Mouse (Mus musculus): ENCODE measurements around the gene Wfdc8. TPM values are rescaled to one million over a fixed set of nuclear protein-coding genes. Genes with fewer than 3 reads are reported as not detected.

The Wfdc8 gene
- polyA plus RNA-seq, 1 experiment from 2014 or later, result not detected

DNA sequence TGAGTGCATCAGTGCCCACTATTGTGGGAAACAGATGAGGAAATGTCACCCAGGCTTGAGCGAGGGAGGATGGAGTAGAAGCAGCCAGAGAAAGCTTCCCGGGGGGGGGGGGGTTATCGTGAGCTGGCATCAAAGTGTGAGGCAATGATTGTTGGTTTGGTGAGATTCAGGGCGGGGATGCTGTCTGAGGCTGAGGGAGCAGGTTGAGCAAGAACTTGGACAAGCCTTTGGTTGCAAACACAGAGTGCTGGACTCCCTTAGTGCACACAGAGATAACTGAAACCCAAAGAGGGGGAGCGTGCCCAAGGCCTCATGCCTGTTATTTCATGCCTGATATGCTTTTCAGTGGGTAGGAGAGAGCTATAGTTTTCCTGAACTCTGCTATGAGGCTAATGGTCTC is 46.0 kb downstream of the Wfdc8 start:
- Histone ChIP-seq H3K27ac (replicated peaks; ENCODE audit: low read depth, low read length) (no peak overlapping the region), H3K36me3 (ENCODE audit: control insufficient read depth, insufficient read depth, low read length) (no peaks in the 10 kb centered on the region), H3K4me1 (ENCODE audit: control insufficient read depth, insufficient read depth, low read length) (peaks cover 4% of the 10 kb centered on the region; the same call in 1 of the 2 replicates), H3K4me3 (replicated peaks; ENCODE audit: low read depth, low read length) (no peak overlapping the region), H3K4me2 (ENCODE audit: low read length) (no peak overlapping the region), H3K27me3 (ENCODE audit: control insufficient read depth, insufficient read depth, low read length) (peaks cover 10% of the 10 kb centered on the region), H3K9ac (replicated peaks; ENCODE audit: low read length) (no peak overlapping the region), H3K9me3 (ENCODE audit: control insufficient read depth, low read length) (no peaks in the 10 kb centered on the region)
- 93% methylated on average over 5 of the region's 5 CpGs for WGBS
- ATAC-seq (ENCODE audit: low FRiP score, low TSS enrichment) (no peak), DNase-seq (no peak)

DNA sequence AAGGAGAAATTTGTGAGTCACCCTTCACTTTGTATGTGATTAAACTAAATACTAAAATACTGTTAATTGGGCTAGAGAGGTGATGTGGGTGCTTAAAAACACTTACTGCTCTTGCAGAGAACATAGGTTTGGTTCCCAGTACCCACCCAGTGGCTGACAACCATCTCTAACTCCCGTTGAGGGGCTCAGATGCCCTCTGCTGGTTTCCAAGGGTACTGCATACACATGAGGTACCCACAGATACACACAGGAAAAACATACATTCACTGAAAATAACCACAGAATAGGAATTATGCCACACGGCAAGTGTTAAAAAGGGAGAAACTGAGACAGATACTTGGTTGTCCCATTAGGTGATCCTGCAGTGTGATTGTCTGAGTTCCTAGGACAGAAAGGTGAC is 46.4 kb downstream of the Wfdc8 start:
- Histone ChIP-seq H3K4me2 (ENCODE audit: low read length) (no peak overlapping the region), H3K27me3 (ENCODE audit: control insufficient read depth, insufficient read depth, low read length) (peaks cover 13% of the 10 kb centered on the region), H3K27ac (replicated peaks; ENCODE audit: low read depth, low read length) (no peak overlapping the region), H3K36me3 (ENCODE audit: control insufficient read depth, insufficient read depth, low read length) (no peaks in the 10 kb centered on the region), H3K4me1 (ENCODE audit: control insufficient read depth, insufficient read depth, low read length) (peaks cover 4% of the 10 kb centered on the region; the same call in 1 of the 2 replicates), H3K4me3 (replicated peaks; ENCODE audit: low read depth, low read length) (no peak overlapping the region), H3K9me3 (ENCODE audit: control insufficient read depth, low read length) (no peaks in the 10 kb centered on the region), H3K9ac (replicated peaks; ENCODE audit: low read length) (no peak overlapping the region)
- DNase-seq (no peak), ATAC-seq (ENCODE audit: low FRiP score, low TSS enrichment) (no peak)
- 90% methylated on average over 2 of the region's 2 CpGs for WGBS

- peaks cover 13% of the 10 kb centered on the region for H3K27me3 ChIP-seq (ENCODE audit: control insufficient read depth, insufficient read depth, low read length)
- H3K27ac ChIP-seq (replicated peaks; ENCODE audit: low read depth, low read length), result no peak overlapping the region
- peaks cover 4% of the 10 kb centered on the region; the same call in 1 of the 2 replicates for H3K4me1 ChIP-seq (ENCODE audit: control insufficient read depth, insufficient read depth, low read length)
- H3K4me2 ChIP-seq (ENCODE audit: low read length), result no peak overlapping the region
- no peak overlapping the region for H3K4me3 ChIP-seq (replicated peaks; ENCODE audit: low read depth, low read length)
- H3K9ac ChIP-seq (replicated peaks; ENCODE audit: low read length), result no peak overlapping the region
- no peak for ATAC-seq (ENCODE audit: low FRiP score, low TSS enrichment)
- H3K9me3 ChIP-seq (ENCODE audit: control insufficient read depth, low read length), result no peaks in the 10 kb centered on the region
- 66% methylated on average over 5 of the region's 5 CpGs for WGBS
- H3K36me3 ChIP-seq (ENCODE audit: control insufficient read depth, insufficient read depth, low read length), result no peaks in the 10 kb centered on the region
- no peak for DNase-seq
Observed at GRCm38 (mm10) chr2:164564346-164564745, 49.1 kb downstream of the Wfdc8 start.

DNA sequence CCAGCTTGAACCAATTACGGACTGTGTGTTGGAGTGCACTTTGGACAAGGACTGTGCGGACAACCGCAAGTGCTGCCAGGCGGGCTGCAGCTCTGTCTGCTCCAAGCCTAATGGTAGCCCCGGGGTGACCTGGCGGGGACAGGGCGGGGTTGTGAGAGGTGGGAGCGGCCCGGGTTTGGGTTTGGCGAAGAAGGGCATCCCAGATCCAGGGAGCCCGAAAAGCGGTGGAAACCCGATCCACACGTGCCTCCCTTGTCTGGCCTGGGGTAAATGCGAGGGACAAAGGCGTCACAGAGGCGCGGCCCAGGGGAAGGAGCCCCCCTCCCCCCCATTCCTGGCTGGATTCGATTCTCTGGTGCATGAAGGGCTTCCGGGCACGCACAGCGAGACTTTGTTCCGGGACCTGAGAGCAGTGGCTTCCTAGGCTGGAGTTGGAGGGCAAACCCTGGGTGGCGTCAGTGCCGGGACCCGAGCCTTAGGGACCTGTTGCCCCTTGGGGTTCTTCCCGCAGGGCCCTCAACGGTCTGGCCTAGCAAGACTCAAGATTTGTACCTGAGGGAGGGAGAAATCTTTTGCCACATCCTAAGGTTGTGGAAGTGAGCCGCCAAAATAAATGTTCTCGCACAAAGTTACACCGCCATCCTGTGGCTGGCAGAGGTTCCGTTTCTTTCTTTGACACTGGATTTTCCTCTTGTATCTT is 49.9 kb downstream of the Wfdc8 start:
- Histone ChIP-seq H3K27ac (replicated peaks; ENCODE audit: low read depth, low read length) (no peak overlapping the region), H3K9me3 (ENCODE audit: control insufficient read depth, low read length) (no peaks in the 10 kb centered on the region), H3K9ac (replicated peaks; ENCODE audit: low read length) (peak overlapping the region; percentile 45), H3K36me3 (ENCODE audit: control insufficient read depth, insufficient read depth, low read length) (no peaks in the 10 kb centered on the region), H3K4me1 (ENCODE audit: control insufficient read depth, insufficient read depth, low read length) (peaks cover 4% of the 10 kb centered on the region; the same call in 1 of the 2 replicates), H3K27me3 (ENCODE audit: control insufficient read depth, insufficient read depth, low read length) (peaks cover 13% of the 10 kb centered on the region), H3K4me3 (replicated peaks; ENCODE audit: low read depth, low read length) (peak overlapping the region; percentile 42), H3K4me2 (ENCODE audit: low read length) (peak overlapping the region; percentile 92)
- under 1% methylated on average over 32 of the region's 32 CpGs for WGBS
- peak; percentile 77 for DNase-seq
- peak; percentile 48 for ATAC-seq (ENCODE audit: low FRiP score, low TSS enrichment)

GRCm38 (mm10) chr2:164562391-164563188 is 50.8 kb downstream of the Wfdc8 start, which contains the start of gene Wfdc2:
Gene Wfdc2 (plus strand): TSS chr2:164562413.
- H3K27ac ChIP-seq (replicated peaks; ENCODE audit: low read depth, low read length), result no peak within 1 kb of the TSS
- peak within 1 kb of the TSS; percentile 42 for H3K4me3 ChIP-seq (replicated peaks; ENCODE audit: low read depth, low read length)
- peak; percentile 33 for DNase-seq
- WGBS, result 2% methylated on average over 23 of the region's 24 CpGs
- peaks cover 13% of the 10 kb centered on the region for H3K27me3 ChIP-seq (ENCODE audit: control insufficient read depth, insufficient read depth, low read length)
- no peak for ATAC-seq (ENCODE audit: low FRiP score, low TSS enrichment)
- H3K4me1 ChIP-seq (ENCODE audit: control insufficient read depth, insufficient read depth, low read length), result peaks cover 4% of the 10 kb centered on the region; the same call in 1 of the 2 replicates
- no peaks in the 10 kb centered on the region for H3K9me3 ChIP-seq (ENCODE audit: control insufficient read depth, low read length)
- H3K36me3 ChIP-seq (ENCODE audit: control insufficient read depth, insufficient read depth, low read length), result no peaks in the 10 kb centered on the region
- H3K9ac ChIP-seq (replicated peaks; ENCODE audit: low read length), result peak within 1 kb of the TSS; percentile 45
- H3K4me2 ChIP-seq (ENCODE audit: low read length), result peak within 1 kb of the TSS; percentile 92

DNA sequence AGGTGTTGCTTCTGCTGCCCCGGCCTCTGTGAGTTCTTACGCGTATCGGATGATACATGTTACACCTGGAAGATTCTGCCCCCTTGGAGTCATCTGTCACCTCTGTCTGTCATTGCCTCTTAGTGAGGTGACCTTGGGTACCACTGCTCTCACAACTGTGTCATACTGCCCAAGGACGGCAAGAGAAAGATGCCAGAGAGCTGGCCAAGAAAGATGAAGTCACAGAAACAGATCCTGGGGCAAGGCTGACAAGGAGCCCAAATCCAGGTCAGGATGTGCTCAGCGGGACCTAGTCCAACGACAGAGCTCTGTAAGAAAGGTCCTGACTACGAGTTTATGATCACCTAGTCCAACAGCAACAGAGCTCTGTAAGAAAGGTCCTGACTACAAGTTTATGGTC is 53.3 kb downstream of the Wfdc8 start:
- Histone ChIP-seq H3K4me1 (ENCODE audit: control insufficient read depth, insufficient read depth, low read length) (peaks cover 4% of the 10 kb centered on the region; the same call in 1 of the 2 replicates), H3K9ac (replicated peaks; ENCODE audit: low read length) (no peak overlapping the region), H3K9me3 (ENCODE audit: control insufficient read depth, low read length) (no peaks in the 10 kb centered on the region), H3K36me3 (ENCODE audit: control insufficient read depth, insufficient read depth, low read length) (no peaks in the 10 kb centered on the region), H3K4me2 (ENCODE audit: low read length) (no peak overlapping the region), H3K27ac (replicated peaks; ENCODE audit: low read depth, low read length) (no peak overlapping the region), H3K27me3 (ENCODE audit: control insufficient read depth, insufficient read depth, low read length) (peaks cover 13% of the 10 kb centered on the region), H3K4me3 (replicated peaks; ENCODE audit: low read depth, low read length) (no peak overlapping the region)
- 93% methylated on average over 8 of the region's 8 CpGs for WGBS
- ATAC-seq (ENCODE audit: low FRiP score, low TSS enrichment) (no peak), DNase-seq (no peak)

GRCm38 (mm10) chr2:164558991-164559645 is 54.3 kb downstream of the Wfdc8 start:
- Histone ChIP-seq H3K9me3 (ENCODE audit: control insufficient read depth, low read length) (no peaks in the 10 kb centered on the region), H3K36me3 (ENCODE audit: control insufficient read depth, insufficient read depth, low read length) (no peaks in the 10 kb centered on the region), H3K9ac (replicated peaks; ENCODE audit: low read length) (no peak overlapping the region), H3K4me3 (replicated peaks; ENCODE audit: low read depth, low read length) (no peak overlapping the region), H3K4me2 (ENCODE audit: low read length) (no peak overlapping the region), H3K27me3 (ENCODE audit: control insufficient read depth, insufficient read depth, low read length) (peaks cover 13% of the 10 kb centered on the region), H3K27ac (replicated peaks; ENCODE audit: low read depth, low read length) (no peak overlapping the region), H3K4me1 (ENCODE audit: control insufficient read depth, insufficient read depth, low read length) (peaks cover 4% of the 10 kb centered on the region; the same call in 1 of the 2 replicates)
- ATAC-seq (ENCODE audit: low FRiP score, low TSS enrichment) (no peak), DNase-seq (no peak)
- 50% methylated on average over 16 of the region's 16 CpGs for WGBS

DNA sequence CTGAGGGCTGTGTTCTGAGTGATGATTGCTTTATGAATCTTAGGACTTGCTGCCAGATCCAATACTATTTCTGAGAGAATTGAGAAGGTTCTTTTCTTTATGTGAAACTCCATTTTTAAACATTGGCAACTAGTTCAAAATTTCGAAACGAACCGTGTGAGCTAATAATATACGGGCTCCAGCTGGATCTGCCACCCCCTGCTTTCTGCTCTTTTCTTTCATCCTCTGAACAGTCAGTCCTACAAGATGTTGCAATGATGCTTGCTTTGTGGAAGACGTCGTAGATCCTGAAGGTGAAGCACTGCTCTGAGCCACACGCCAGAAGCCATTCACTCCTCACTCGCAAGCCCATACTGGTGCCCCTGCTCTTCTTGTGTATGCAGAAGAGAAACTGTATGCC is 55.0 kb downstream of the Wfdc8 start:
- ATAC-seq (ENCODE audit: low FRiP score, low TSS enrichment) (no peak), DNase-seq (no peak)
- WGBS, result 81% methylated on average over 8 of the region's 8 CpGs
- no peak overlapping the region for H3K9ac ChIP-seq (replicated peaks; ENCODE audit: low read length)
- H3K27ac ChIP-seq (replicated peaks; ENCODE audit: low read depth, low read length), result no peak overlapping the region
- H3K4me2 ChIP-seq (ENCODE audit: low read length), result no peak overlapping the region
- H3K9me3 ChIP-seq (ENCODE audit: control insufficient read depth, low read length), result no peaks in the 10 kb centered on the region
- no peak overlapping the region for H3K4me3 ChIP-seq (replicated peaks; ENCODE audit: low read depth, low read length)
- H3K27me3 ChIP-seq (ENCODE audit: control insufficient read depth, insufficient read depth, low read length), result peaks cover 13% of the 10 kb centered on the region
- peaks cover 3% of the 10 kb centered on the region; the same call in 1 of the 2 replicates for H3K4me1 ChIP-seq (ENCODE audit: control insufficient read depth, insufficient read depth, low read length)
- no peaks in the 10 kb centered on the region for H3K36me3 ChIP-seq (ENCODE audit: control insufficient read depth, insufficient read depth, low read length)

Data from midbrain, embryonic 14.5 days (tissue).